ENCODE assay signal across 20 mouse cellular contexts in the genomic region with DNA sequence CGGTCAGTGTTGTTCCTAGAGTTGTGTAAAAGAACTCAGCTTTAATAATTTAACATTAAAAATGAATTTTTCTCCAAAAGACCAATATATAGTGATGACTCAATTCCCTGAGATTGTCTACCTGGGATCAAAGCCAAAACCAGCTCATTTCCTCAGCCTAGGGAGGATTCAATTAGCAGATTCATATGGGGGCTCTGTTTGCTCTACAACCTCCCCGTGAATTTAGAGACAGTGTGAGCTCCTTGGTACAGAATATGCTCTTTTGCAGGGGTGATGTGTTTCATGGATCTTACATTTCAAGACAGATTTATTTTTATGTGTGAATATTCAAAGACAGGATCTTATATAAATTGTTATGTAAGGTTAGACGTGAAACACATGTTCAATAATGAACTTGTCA.
DNase-seq lines count a peak whose midpoint lies in the region; ATAC-seq lines count a peak whose summit lies in the region.
"Had no signal": no experiment of that assay in that cellular context is flagged by ENCODE, and none has a peak within 500 bp of the region (broad histone marks: within the 10 kb centered on the region; RNA-seq: fewer than 3 reads in every experiment).

No protein-coding gene starts in this region.

- WGBS in forebrain, embryonic 16.5 days: 82% methylated on average over 3 of the region's 3 CpGs
- 84% methylated on average over 3 of the region's 3 CpGs for WGBS in forebrain, embryonic 13.5 days
- WGBS in liver, embryonic 11.5 days: 84% methylated on average over 3 of the region's 3 CpGs

- H3K9ac ChIP-seq in forebrain, embryonic 16.5 days (replicated peaks; ENCODE audit: low read depth, low read length): no peak overlapping the region
- no peak overlapping the region for H3K9ac ChIP-seq in forebrain, embryonic 13.5 days
- no peak overlapping the region for H3K9ac ChIP-seq in liver, embryonic 11.5 days (ENCODE audit: low read depth, low read length)
- H3K9ac ChIP-seq: embryonic facial prominence, embryonic 15.5 days; limb, embryonic 13.5 days; liver, embryonic 14.5 days; midbrain, embryonic 13.5 days; neural tube, embryonic 13.5 days had no signal

- H3K36me3 ChIP-seq in forebrain, embryonic 16.5 days (ENCODE audit: control insufficient read depth, insufficient read depth): no peaks in the 10 kb centered on the region
- no peaks in the 10 kb centered on the region for H3K36me3 ChIP-seq in forebrain, embryonic 13.5 days (ENCODE audit: poor library complexity, severe bottlenecking)
- H3K36me3 ChIP-seq in liver, embryonic 11.5 days (ENCODE audit: control insufficient read depth, insufficient read depth, low read length): no peaks in the 10 kb centered on the region
- H3K36me3 ChIP-seq: embryonic facial prominence, embryonic 15.5 days; forebrain, embryonic 10.5 days; limb, embryonic 13.5 days; midbrain, embryonic 13.5 days; neural tube, embryonic 13.5 days had no signal

- no peaks in the 10 kb centered on the region for H3K9me3 ChIP-seq in forebrain, embryonic 16.5 days (ENCODE audit: control insufficient read depth, low read length)
- H3K9me3 ChIP-seq in forebrain, embryonic 13.5 days (replicated peaks): no peaks in the 10 kb centered on the region
- no peaks in the 10 kb centered on the region for H3K9me3 ChIP-seq in liver, embryonic 11.5 days (ENCODE audit: control insufficient read depth, low read length)
- H3K9me3 ChIP-seq: embryonic facial prominence, embryonic 15.5 days; forebrain, embryonic 10.5 days; midbrain, embryonic 13.5 days; neural tube, embryonic 13.5 days had no signal

- ATAC-seq in forebrain, embryonic 16.5 days: 0 out of 2 replicates have a peak, but pooled peaks have one; percentile 43
- no peak for ATAC-seq in forebrain, embryonic 13.5 days
- ATAC-seq in liver, embryonic 11.5 days (replicated peaks; ENCODE audit: low FRiP score): no peak
- ATAC-seq: hindbrain, embryonic 16.5 days; intestine, postnatal 0 days; midbrain, embryonic 13.5 days had no signal

- H3K4me2 ChIP-seq in forebrain, embryonic 16.5 days (ENCODE audit: low read length): no peak overlapping the region
- H3K4me2 ChIP-seq in forebrain, embryonic 13.5 days: no peak overlapping the region
- no peak overlapping the region for H3K4me2 ChIP-seq in liver, embryonic 11.5 days
- H3K4me2 ChIP-seq: embryonic facial prominence, embryonic 15.5 days; limb, embryonic 13.5 days; midbrain, embryonic 13.5 days; neural tube, embryonic 13.5 days had no signal

- peak; percentile 53 for DNase-seq in left cerebral cortex, adult 11 months (ENCODE audit: low spot score)
- DNase-seq in left cerebral cortex, postnatal 10 days (ENCODE audit: extremely low spot score in 1 of 2, low spot score in 2 of 2): no peak
- peak; percentile 33 for DNase-seq in 416B (ENCODE audit: low read depth)
- peak; percentile 29 to 42 for DNase-seq in frontal cortex, postnatal 36 days (ENCODE audit: low spot score in 2 of 2)
- no peak for DNase-seq in liver, embryonic 11.5 days (ENCODE audit: low spot score)
- DNase-seq in cerebellum, adult 9-10 months: no peak
- DNase-seq: adrenal gland, postnatal 36 days; cerebellum, adult 9-11 months; thymus, adult 2 months had no signal

- intact Hi-C loops in left cerebral cortex, postnatal 10 days (cut with DNase I): no loop called here

- H3K4me1 ChIP-seq in forebrain, embryonic 16.5 days (replicated peaks; ENCODE audit: control insufficient read depth, insufficient read depth, low read length): no peaks in the 10 kb centered on the region
- H3K4me1 ChIP-seq in forebrain, embryonic 13.5 days: no peaks in the 10 kb centered on the region
- no peaks in the 10 kb centered on the region for H3K4me1 ChIP-seq in liver, embryonic 11.5 days (replicated peaks; ENCODE audit: control insufficient read depth, insufficient read depth, low read length)
- H3K4me1 ChIP-seq: embryonic facial prominence, embryonic 15.5 days; forebrain, embryonic 10.5 days; limb, embryonic 13.5 days; midbrain, embryonic 13.5 days; neural tube, embryonic 13.5 days had no signal

- no peaks in the 10 kb centered on the region for H3K27me3 ChIP-seq in forebrain, embryonic 16.5 days (replicated peaks; ENCODE audit: control insufficient read depth, insufficient read depth, low read length)
- H3K27me3 ChIP-seq in forebrain, embryonic 13.5 days: no peaks in the 10 kb centered on the region
- H3K27me3 ChIP-seq in liver, embryonic 11.5 days (replicated peaks; ENCODE audit: control insufficient read depth, insufficient read depth, low read length): no peaks in the 10 kb centered on the region
- H3K27me3 ChIP-seq: CH12.LX; embryonic facial prominence, embryonic 15.5 days; limb, embryonic 13.5 days; midbrain, embryonic 13.5 days; neural tube, embryonic 13.5 days had no signal

- no peak overlapping the region for H3K27ac ChIP-seq in forebrain, embryonic 16.5 days (ENCODE audit: low read length)
- H3K27ac ChIP-seq in forebrain, embryonic 13.5 days: no peak overlapping the region
- H3K27ac ChIP-seq in liver, embryonic 11.5 days (ENCODE audit: low read depth, low read length): no peak overlapping the region
- H3K27ac ChIP-seq: embryonic facial prominence, embryonic 15.5 days; forebrain, embryonic 10.5 days; limb, embryonic 13.5 days; liver, embryonic 14.5 days; midbrain, embryonic 13.5 days; neural tube, embryonic 13.5 days had no signal

- no peak overlapping the region for H3K4me3 ChIP-seq in forebrain, embryonic 16.5 days (replicated peaks; ENCODE audit: low read length)
- no peak overlapping the region for H3K4me3 ChIP-seq in forebrain, embryonic 13.5 days
- H3K4me3 ChIP-seq in liver, embryonic 11.5 days (ENCODE audit: low read depth, low read length): no peak overlapping the region
- H3K4me3 ChIP-seq: embryonic facial prominence, embryonic 15.5 days; forebrain, embryonic 10.5 days; limb, embryonic 13.5 days; midbrain, embryonic 13.5 days; neural tube, embryonic 13.5 days had no signal

Comparison
In these comparisons a context has a peak if more than half of its experiments do, and no peak if none do; other contexts are left out.
1. DNase-seq: peak in left cerebral cortex, adult 11 months (single experiment), 416B (single experiment) and frontal cortex, postnatal 36 days (2 of 2); none in left cerebral cortex, postnatal 10 days (0 of 2), liver, embryonic 11.5 days (single experiment) and cerebellum, adult 9-10 months (single experiment).